Mouse (Mus musculus) stomach, postnatal 0 days (tissue): ENCODE data around the gene Il12a.

ENCODE experiments used
- CTCF ChIP-seq: IDR thresholded peaks from 2 replicates; pipeline ENCODE4 v1.5.1; 2016; ENCODE audit warnings: antibody characterized with exemption, low read depth, mild to moderate bottlenecking, moderate library complexity
- EP300 ChIP-seq: optimal IDR thresholded peaks from 2 replicates; pipeline ENCODE3; 2016; ENCODE audit warnings: antibody characterized with exemption

DNA sequence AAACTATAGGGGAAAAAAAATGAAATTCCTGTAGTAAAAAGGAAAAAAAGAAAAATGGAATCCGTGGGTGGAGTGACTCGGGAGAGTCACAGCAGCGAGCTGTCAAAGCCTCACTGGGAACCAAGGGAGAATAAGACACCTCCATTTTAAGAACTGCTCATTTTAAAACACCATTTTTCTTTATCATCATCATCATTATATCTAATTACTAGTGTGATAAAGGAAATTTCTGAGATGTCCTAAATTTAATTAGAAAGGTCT is 53.0 kb downstream of the Il12a start:
- no peak for TF ChIP-seq CTCF
- TF ChIP-seq EP300: no peak
